Mouse (Mus musculus) testis, postnatal 14 days (tissue): ENCODE data around the gene Agap2.

Source experiments
- DNase-seq: peaks from one replicate; pipeline ENCODE4 v3.0.0; 2021; ENCODE audit warnings: low spot score

Gene Agap2

GRCm38 (mm10) chr10:127078001-127078676, 3.1 kb downstream of the Agap2 start:
- no peak for DNase-seq

- no peak for DNase-seq
Observed at GRCm38 (mm10) chr10:127078677-127079575, 3.8 kb downstream of the Agap2 start.

GRCm38 (mm10) chr10:127079665-127080391, 4.7 kb downstream of the Agap2 start:
- no peak for DNase-seq

- DNase-seq = no peak
Observed at GRCm38 (mm10) chr10:127080901-127081780, 6.1 kb downstream of the Agap2 start.

- DNase-seq = no peak
Observed at GRCm38 (mm10) chr10:127081996-127082620, 7.0 kb downstream of the Agap2 start.

GRCm38 (mm10) chr10:127083292-127083914, 8.3 kb downstream of the Agap2 start:
- no peak for DNase-seq

- no peak for DNase-seq
Observed at GRCm38 (mm10) chr10:127083915-127084306, 8.8 kb downstream of the Agap2 start.

GRCm38 (mm10) chr10:127085052-127085451, 10.0 kb downstream of the Agap2 start:
- no peak for DNase-seq

- peak; percentile 3 for DNase-seq
Observed at GRCm38 (mm10) chr10:127085633-127086032, 10.5 kb downstream of the Agap2 start.

- no peak for DNase-seq
Observed at GRCm38 (mm10) chr10:127090560-127091411, 15.7 kb downstream of the Agap2 start.

GRCm38 (mm10) chr10:127091507-127092396, 16.7 kb downstream of the Agap2 start:
- DNase-seq = no peak

- no peak for DNase-seq
Observed at GRCm38 (mm10) chr10:127092742-127093141, 17.7 kb downstream of the Agap2 start.

GRCm38 (mm10) chr10:127094382-127094802, 19.3 kb downstream of the Agap2 start:
- no peak for DNase-seq

- DNase-seq = no peak
Observed at GRCm38 (mm10) chr10:127098514-127098913, 23.4 kb downstream of the Agap2 start.

- no peak for DNase-seq
Observed at GRCm38 (mm10) chr10:127099191-127099590, 24.1 kb downstream of the Agap2 start.

GRCm38 (mm10) chr10:127099868-127100267, 24.8 kb downstream of the Agap2 start:
- DNase-seq = no peak

GRCm38 (mm10) chr10:127100414-127100813, 25.3 kb downstream of the Agap2 start:
- no peak for DNase-seq

GRCm38 (mm10) chr10:127101151-127101550, 26.1 kb downstream of the Agap2 start:
- no peak for DNase-seq

- no peak for DNase-seq
Observed at GRCm38 (mm10) chr10:127103631-127104030, 28.5 kb downstream of the Agap2 start.
